Mouse (Mus musculus) liver, embryonic 11.5 days (tissue): Measurements from ENCODE around the gene Fhod1. TPM values are rescaled to one million over a fixed set of nuclear protein-coding genes. Genes with fewer than 3 reads are reported as not detected.
A peak's percentile ranks its signal among the peaks of the same experiment; 100 is the strongest.

Experiments
- ATAC-seq: fragments of 200-750 bp; cut with Nextera tagmentation; replicated peaks from 2 replicates; pipeline ENCODE4 v1.8.0; 2017; ENCODE audit warnings: moderate number of reproducible peaks, mild to moderate bottlenecking, moderate TSS enrichment, moderate library complexity; ENCODE audit not compliant: low FRiP score
- DNase-seq: peaks from one replicate; pipeline ENCODE4 v3.0.0-alpha.2; 2017; ENCODE audit warnings: low spot score
- H3K27ac ChIP-seq: fragments of 300-500 bp; sonication (generic); 2 replicates; pipeline ENCODE4 v1.5.1; 2014; ENCODE audit warnings: mild to moderate bottlenecking, low read depth, low read length, control low read depth
- H3K27me3 ChIP-seq: fragments of 300-500 bp; sonication (generic); replicated peaks from 2 replicates; pipeline ENCODE4 v1.6.1; 2014; ENCODE audit warnings: low read length, mixed read lengths; ENCODE audit not compliant: control insufficient read depth, insufficient read depth
- H3K36me3 ChIP-seq: fragments of 300-500 bp; sonication (generic); 2 replicates; pipeline ENCODE4 v1.6.1; 2014; ENCODE audit warnings: mild to moderate bottlenecking, low read length, moderate library complexity, mixed read lengths; ENCODE audit not compliant: control insufficient read depth, insufficient read depth
- H3K4me1 ChIP-seq: fragments of 300-500 bp; sonication (generic); replicated peaks from 2 replicates; pipeline ENCODE4 v1.6.1; 2014; ENCODE audit warnings: low read length, mixed read lengths; ENCODE audit not compliant: control insufficient read depth, insufficient read depth
- H3K4me2 ChIP-seq: fragments of 300-500 bp; sonication (generic); 2 replicates; pipeline ENCODE4 v1.6.1; 2014; ENCODE audit warnings: mild to moderate bottlenecking, control low read depth, moderate library complexity
- H3K4me3 ChIP-seq: fragments of 300-500 bp; sonication (generic); 2 replicates; pipeline ENCODE4 v1.5.1; 2014; ENCODE audit warnings: low read depth, low read length, control low read depth
- H3K9ac ChIP-seq: fragments of 300-500 bp; sonication (generic); 2 replicates; pipeline ENCODE4 v1.6.1; 2014; ENCODE audit warnings: low read depth, low read length, control low read depth
- H3K9me3 ChIP-seq: fragments of 300-500 bp; sonication (generic); 2 replicates; pipeline ENCODE4 v1.6.1; 2016; ENCODE audit warnings: low read length, inconsistent platforms, mixed read lengths; ENCODE audit not compliant: control insufficient read depth
- WGBS: fragments of 180-500 bp; shearing (Covaris S2); extraction: QIAGEN DNeasy Blood & Tissue Kit; methylation state at CpG from one replicate; pipeline ENCODE4 v1.1.7; 2014; 5-methylcytosine and 5-hydroxymethylcytosine counted together
- polyA plus RNA-seq: library from polyadenylated mRNA; unstranded; fragments of >200 nt; fragmentation: Nextera tagmentation; extraction: Ambion mirVana; gene quantifications from 2 replicates; pipeline ENCODE4 v1.2.1, GENCODE M21; 2014

The Fhod1 gene
- polyA plus RNA-seq, 1 experiment from 2014 or later: 3.1 TPM

- peaks cover 9% of the 10 kb centered on the region for H3K27me3 ChIP-seq
- no peak for ATAC-seq
These were observed 7.6 kb upstream of the Fhod1 start for GRCm38 (mm10) chr8:105355179-105356024.

GRCm38 (mm10) chr8:105354549-105354948 lies 6.8 kb upstream of the Fhod1 start:
- no peak overlapping the region for H3K27ac ChIP-seq
- no peak overlapping the region for H3K4me3 ChIP-seq
- ATAC-seq (no peak), DNase-seq (no peak)
- peaks cover 17% of the 10 kb centered on the region for H3K27me3 ChIP-seq
- no peak overlapping the region for H3K9ac ChIP-seq
- H3K4me2 ChIP-seq: no peak overlapping the region
- no peaks in the 10 kb centered on the region for H3K9me3 ChIP-seq
- 0 out of 2 replicates have a peak, but pooled peaks cover 4% of the 10 kb centered on the region for H3K4me1 ChIP-seq
- H3K36me3 ChIP-seq: no peaks in the 10 kb centered on the region
- WGBS: 88% methylated on average over 4 of the region's 4 CpGs

More at GRCm38 (mm10) chr8:105355179-105356024, 7.6 kb upstream of the Fhod1 start:
- H3K36me3 ChIP-seq: no peaks in the 10 kb centered on the region
- no peak overlapping the region; the same call in 1 of the 2 replicates for H3K4me2 ChIP-seq
- no peak overlapping the region for H3K27ac ChIP-seq
- no peak overlapping the region for H3K9ac ChIP-seq
- WGBS: 51% methylated on average over 26 of the region's 26 CpGs
- no peak overlapping the region for H3K4me3 ChIP-seq
- no peaks in the 10 kb centered on the region for H3K9me3 ChIP-seq
- DNase-seq: no peak
- 0 out of 2 replicates have a peak, but pooled peaks cover 4% of the 10 kb centered on the region for H3K4me1 ChIP-seq

DNA sequence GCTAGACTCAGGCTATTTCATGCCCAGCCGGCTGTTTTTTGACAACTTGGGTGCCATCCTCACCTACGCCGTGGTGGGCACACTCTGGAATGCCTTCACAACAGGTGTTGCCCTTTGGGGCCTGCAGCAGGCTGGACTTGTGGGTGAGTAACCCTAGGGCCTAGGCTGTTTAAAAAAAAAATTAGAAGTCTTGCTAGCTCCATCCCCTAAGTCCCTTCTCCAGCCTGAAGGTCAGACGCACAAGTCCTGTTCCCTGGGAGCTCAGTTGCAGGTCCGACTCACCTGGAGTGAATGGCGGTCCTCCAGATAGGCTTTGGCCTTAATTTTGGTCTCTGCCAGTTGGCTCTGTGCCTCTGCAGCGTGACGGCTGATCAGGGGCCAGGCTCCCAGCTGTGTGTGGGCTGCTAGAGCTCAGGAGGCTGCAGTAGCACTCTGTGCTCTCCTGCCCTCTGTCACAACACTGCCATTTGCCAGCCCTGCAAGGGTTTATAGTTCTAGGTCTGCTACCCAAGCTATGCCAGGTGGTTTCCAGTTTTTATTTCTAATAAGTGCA lies 5.9 kb upstream of the Fhod1 start:
- H3K4me1 ChIP-seq: peaks cover 11% of the 10 kb centered on the region
- no peaks in the 10 kb centered on the region for H3K36me3 ChIP-seq
- no peak overlapping the region for H3K27ac ChIP-seq
- ATAC-seq (no peak), DNase-seq (no peak)
- WGBS: 83% methylated on average over 8 of the region's 8 CpGs
- no peak overlapping the region for H3K4me2 ChIP-seq
- H3K27me3 ChIP-seq: peaks cover 26% of the 10 kb centered on the region
- no peak overlapping the region for H3K4me3 ChIP-seq
- H3K9me3 ChIP-seq: no peaks in the 10 kb centered on the region
- no peak overlapping the region for H3K9ac ChIP-seq

- 47% methylated on average over 7 of the region's 7 CpGs for WGBS
- DNase-seq (no peak), ATAC-seq (no peak)
- peaks cover 29% of the 10 kb centered on the region for H3K27me3 ChIP-seq
- peak overlapping the region; percentile 83; the same call in 1 of the 2 replicates for H3K4me2 ChIP-seq
- H3K4me3 ChIP-seq: no peak overlapping the region
- no peaks in the 10 kb centered on the region for H3K9me3 ChIP-seq
- peaks cover 23% of the 10 kb centered on the region for H3K4me1 ChIP-seq
- H3K9ac ChIP-seq: no peak overlapping the region
- no peak overlapping the region for H3K27ac ChIP-seq
- H3K36me3 ChIP-seq: no peaks in the 10 kb centered on the region
These were observed 2.4 kb upstream of the Fhod1 start for GRCm38 (mm10) chr8:105350186-105350585.

GRCm38 (mm10) chr8:105349096-105349771 lies 1.5 kb upstream of the Fhod1 start:
- no peak for ATAC-seq
- no peak for DNase-seq
- H3K36me3 ChIP-seq: no peaks in the 10 kb centered on the region
- H3K4me3 ChIP-seq: peak overlapping the region; percentile 57
- peak overlapping the region; percentile 83 for H3K4me2 ChIP-seq
- peak overlapping the region; percentile 43 for H3K9ac ChIP-seq
- no peaks in the 10 kb centered on the region for H3K9me3 ChIP-seq
- 2% methylated on average over 45 of the region's 48 CpGs for WGBS
- H3K27ac ChIP-seq: no peak overlapping the region
- peaks cover 26% of the 10 kb centered on the region for H3K4me1 ChIP-seq
- peaks cover 29% of the 10 kb centered on the region for H3K27me3 ChIP-seq

GRCm38 (mm10) chr8:105348450-105349095 lies 820 bp upstream of the Fhod1 start, which contains the start of gene Slc9a5:
TSS of gene Slc9a5 (plus strand) at chr8:105348843.
- Histone ChIP-seq H3K4me1 (peaks cover 26% of the 10 kb centered on the region), H3K4me3 (peak within 1 kb of the TSS; percentile 57), H3K36me3 (no peaks in the 10 kb centered on the region), H3K9ac (peak within 1 kb of the TSS; percentile 49), H3K4me2 (peak within 1 kb of the TSS; percentile 83), H3K27ac (peak within 1 kb of the TSS; percentile 17), H3K9me3 (no peaks in the 10 kb centered on the region), H3K27me3 (peaks cover 29% of the 10 kb centered on the region)
- DNase-seq (peak; percentile 64), ATAC-seq (no peak)
- under 1% methylated on average over 34 of the region's 34 CpGs for WGBS

DNA sequence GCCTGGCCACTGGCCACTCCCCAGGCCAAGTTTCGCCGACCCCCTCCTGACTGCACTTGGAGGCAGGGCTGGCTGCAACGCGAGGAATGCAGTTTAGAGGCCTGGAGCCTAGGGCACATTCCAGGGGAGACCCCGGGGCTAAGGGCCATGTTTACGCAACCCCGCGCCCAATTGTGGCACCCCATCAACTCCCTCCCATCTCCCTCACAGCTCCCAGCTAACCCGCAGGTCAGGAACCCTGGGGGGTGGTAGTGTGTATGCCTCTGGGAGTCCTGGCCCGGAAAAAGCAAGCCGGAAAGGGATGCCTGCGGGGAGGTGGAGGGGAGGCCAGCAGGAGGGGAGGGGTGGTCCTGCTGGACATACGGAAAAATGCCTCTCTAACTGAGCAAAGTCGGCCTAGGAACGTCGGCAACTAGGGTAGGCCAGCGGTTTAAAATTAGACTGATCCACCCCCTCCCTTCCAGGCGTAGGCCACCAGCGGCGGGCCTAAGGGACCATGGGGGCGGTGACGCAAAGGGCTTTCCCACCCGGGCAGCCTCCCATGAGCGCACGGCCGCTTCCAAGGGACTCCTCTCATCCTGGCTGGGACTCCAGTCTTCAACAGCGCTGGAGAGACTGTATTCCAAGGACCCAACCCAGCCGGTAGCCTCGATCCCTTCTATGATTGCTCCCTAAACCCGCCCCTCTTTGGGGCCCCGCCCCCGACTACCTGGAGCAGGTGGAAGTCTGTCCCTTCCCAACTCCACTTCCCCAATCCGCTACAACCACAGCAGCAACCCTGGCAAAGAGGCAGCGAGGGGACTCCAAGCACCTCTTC lies 934 bp downstream of the Fhod1 start:
- Histone ChIP-seq H3K4me2 (peak overlapping the region; percentile 83), H3K4me1 (peaks cover 26% of the 10 kb centered on the region), H3K36me3 (no peaks in the 10 kb centered on the region), H3K4me3 (peak overlapping the region; percentile 57), H3K27me3 (peaks cover 29% of the 10 kb centered on the region), H3K9ac (peak overlapping the region; percentile 49), H3K9me3 (no peaks in the 10 kb centered on the region), H3K27ac (peak overlapping the region; percentile 21; the same call in 1 of the 2 replicates)
- DNase-seq (peak; percentile 64), ATAC-seq (peak; percentile 22; the same call in 1 of the 2 replicates)
- WGBS: 4% methylated on average over 34 of the region's 34 CpGs
